Mouse (Mus musculus): ENCODE measurements around the gene Dock2. TPM values are rescaled to one million over a fixed set of nuclear protein-coding genes. Genes with fewer than 3 reads are reported as not detected.

Gene Dock2
- polyA plus RNA-seq, 1 experiment from 2014 or later: 1.4 TPM

Other genes starting within 250 kb of the Dock2 start
- 14.8 and 16.5 TPM in 2 replicates for gene Spdl1, start 49.7 kb upstream of the Dock2 start, polyA plus RNA-seq (2015; fragmentation: Nextera tagmentation; extraction: Ambion mirVana)